Mouse (Mus musculus) ES-CJ7 (cell line): ENCODE results near the gene Fam13a.

Experiments used
- DNase-seq: peaks from one replicate; pipeline ENCODE4 v3.0.0; 2011; ENCODE audit warnings: low read depth, low spot score

Fam13a gene

DNA sequence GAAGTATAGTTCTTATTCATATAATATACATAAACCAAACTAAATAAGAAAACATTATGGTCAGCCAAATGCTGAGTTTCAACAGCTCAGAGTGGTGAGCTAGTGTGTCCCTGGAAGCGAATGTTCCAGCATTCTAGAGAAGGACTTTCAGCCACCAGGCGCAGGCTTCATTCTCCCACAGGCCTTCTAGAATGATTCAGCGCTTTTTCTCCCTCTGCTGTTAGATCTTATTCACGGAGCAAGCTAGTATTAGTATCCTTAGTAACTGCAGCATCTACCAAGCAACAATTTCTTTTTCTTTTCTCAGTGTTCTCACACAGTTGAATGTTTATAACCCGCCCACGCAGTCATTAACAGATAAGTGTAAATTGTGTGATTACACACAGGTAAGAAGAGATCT lies 142.1 kb downstream of the Fam13a start:
- DNase-seq: peak; percentile 9
